Mouse (Mus musculus): ENCODE measurements around the gene Kirrel3.
A peak's percentile ranks its signal among the peaks of the same experiment; 100 is the strongest.

GRCm38 (mm10) chr9:35030823-35031222 lies 545.1 kb downstream of the Kirrel3 start:
- TF ChIP-seq CTCF (IDR thresholded peaks at IDR 0.05; ENCODE audit: low read depth) (peak; percentile 77), EP300 (IDR thresholded peaks at IDR 0.05; ENCODE audit: low read depth) (no peak)
